Mouse (Mus musculus): ENCODE results near the gene Cltc.

DNA sequence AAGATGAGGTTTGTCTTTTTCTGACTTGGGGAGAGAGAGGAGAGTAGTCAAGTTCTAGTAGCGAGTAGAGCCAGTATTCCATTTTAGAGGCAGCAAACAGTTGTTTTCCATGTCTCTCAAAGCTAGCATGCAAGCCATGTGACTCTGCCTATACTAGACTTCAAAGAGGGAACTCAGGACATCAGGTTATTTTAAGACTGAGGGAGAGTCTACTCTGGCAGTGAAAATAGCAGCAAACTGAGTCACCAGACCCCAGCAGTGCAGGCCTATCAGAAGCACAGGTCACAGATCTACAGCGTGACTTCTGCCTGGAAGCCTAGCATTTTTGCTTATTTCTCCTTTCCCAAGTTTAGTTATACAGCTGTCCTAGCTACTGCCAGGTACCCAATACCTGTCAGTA is 25.9 kb downstream of the Cltc start:
- TF ChIP-seq GATA1 (IDR thresholded peaks at IDR 0.05; ENCODE audit: borderline replicate concordance, low read length), result no peak
- TF ChIP-seq FLI1 (IDR thresholded peaks at IDR 0.05; ENCODE audit: low read length), result no peak
